Mouse (Mus musculus) large intestine, adult 2 months (tissue): Measurements from ENCODE around the gene Tmem42. TPM values are rescaled to one million over a fixed set of nuclear protein-coding genes. Genes with fewer than 3 reads are reported as not detected.

Experiments
- DNase-seq: peaks from one replicate; pipeline ENCODE4 v3.0.0-alpha.2; 2012; ENCODE audit warnings: low read depth, low spot score
- WGBS: fragments of 180-500 bp; shearing (Covaris S2); methylation state at CpG from one replicate; pipeline ENCODE4 v1.1.7; 2018; 5-methylcytosine and 5-hydroxymethylcytosine counted together
- polyA plus RNA-seq: library from polyadenylated mRNA; depleted of rRNA; stranded (reverse); fragments of >200 nt; gene quantifications from 2 replicates; pipeline ENCODE4 v1.2.3, GENCODE M21; 2012; rRNA removed

Tmem42 gene
- polyA plus RNA-seq = 7.7 and 8.5 TPM in 2 replicates

DNA sequence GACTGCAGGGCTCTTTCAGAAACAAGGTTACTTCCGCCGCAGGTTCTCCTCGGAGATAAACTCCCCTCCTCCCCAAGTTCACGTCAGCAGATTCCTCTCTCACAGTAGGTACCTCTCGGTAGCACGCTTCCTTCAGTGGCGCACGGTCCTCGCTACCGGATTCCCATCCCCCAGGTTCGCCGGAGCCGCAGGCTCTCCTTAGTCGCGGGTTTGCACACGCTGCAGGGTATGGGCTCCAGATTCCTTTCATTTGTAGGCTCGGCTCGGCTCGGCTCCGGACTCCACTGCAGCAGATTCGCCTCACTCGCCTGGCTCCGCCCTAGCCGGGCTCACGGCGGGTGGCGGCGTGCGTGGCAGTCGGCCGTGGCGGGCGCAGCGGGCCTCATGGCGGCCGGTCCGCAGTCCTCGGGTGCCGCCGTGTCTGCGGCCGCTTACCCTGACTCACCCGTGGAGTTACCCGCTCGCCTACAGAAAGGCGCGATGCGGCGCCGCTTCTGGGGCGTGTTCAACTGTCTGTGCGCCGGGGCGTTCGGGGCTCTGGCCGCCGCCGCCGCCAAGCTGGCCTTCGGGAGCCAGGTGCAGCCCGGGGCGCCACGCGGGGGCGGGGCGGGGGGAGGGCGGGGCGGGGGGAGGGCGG is at the start of gene Tmem42:
TSS of gene Tmem42 (plus strand) at position 332 of the 637 bp plus-strand sequence.
- peak; percentile 64 for DNase-seq
- WGBS = under 1% methylated on average over 60 of the region's 69 CpGs

DNA sequence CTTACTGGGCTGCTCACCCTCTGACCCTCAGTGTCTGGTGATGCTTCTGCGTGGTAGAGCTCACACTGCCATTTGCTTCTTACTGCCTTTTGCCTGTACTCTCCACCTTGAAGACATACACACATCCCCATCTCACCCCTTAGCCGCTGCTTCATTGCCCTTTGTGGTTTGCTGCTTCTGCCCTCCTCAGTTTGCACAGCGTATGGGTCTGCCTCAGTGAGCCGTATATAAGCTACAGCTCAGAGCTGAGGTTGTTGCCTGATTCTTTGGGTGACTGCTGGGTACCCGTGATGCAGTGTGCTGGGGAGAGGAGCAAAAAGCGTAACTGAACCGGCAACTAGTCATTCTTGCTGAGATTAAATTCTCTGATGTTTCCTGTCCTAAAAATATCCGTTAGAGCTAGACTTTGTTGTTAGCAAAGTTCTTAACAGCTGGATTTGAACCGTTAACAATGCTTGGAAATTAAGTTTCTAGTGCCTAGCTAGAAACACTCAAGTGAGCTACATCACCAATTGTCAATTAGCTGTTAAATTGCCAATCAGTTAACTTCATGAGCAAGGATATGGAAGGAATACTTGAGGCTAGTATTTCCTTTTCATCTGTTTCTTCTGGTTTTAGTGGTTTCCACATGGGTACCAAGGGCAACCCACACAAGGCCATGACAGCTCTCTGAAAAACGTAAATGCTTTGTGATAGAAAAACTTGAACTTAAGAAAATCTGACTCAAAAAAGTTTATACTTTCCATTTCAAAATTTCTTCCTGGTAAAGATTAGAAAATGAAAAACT is 22.5 kb upstream of the Tmem42 start:
- DNase-seq = no peak
- 92% methylated on average over 10 of the region's 10 CpGs for WGBS

DNA sequence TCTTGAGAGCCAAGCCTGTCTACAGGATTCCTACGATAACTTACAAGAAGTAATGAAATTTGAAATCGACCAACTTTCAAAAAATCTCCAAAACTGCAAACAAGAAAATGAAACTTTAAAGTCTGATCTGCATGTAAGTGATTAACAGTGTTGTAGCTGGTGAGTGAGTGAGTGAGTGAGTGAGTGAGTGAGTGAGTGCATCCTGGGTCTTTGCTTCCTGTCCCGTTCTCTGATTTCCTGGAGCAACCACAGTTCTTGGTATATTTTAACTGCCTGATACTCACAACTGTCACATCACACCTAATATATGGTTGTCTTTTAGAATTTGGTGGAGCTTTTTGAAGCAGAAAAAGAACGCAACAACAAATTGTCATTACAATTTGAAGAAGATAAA is 21.9 kb upstream of the Tmem42 start:
- no peak for DNase-seq
- WGBS = 94% methylated on average over 4 of the region's 4 CpGs

DNA sequence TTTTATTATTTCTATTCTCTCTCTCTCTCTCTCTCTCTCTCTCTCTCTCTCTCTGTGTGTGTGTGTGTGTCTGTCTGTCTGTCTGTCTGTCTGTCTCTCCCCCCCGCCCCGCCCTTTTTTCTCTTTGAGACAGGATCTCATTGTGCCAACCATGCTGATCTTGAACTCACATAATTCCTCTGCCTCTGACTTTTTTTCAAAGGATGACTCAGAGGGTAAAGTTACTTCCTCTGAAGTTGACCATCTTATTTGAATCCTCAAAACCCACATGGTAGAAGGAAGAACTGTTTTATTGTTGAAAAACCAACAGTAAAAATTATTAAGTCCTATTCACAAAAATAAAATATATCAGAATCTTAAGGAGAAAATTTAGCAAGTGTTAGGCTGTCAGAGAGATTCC is 16.4 kb upstream of the Tmem42 start:
- WGBS = 94% methylated on average over 2 of the region's 2 CpGs

DNA sequence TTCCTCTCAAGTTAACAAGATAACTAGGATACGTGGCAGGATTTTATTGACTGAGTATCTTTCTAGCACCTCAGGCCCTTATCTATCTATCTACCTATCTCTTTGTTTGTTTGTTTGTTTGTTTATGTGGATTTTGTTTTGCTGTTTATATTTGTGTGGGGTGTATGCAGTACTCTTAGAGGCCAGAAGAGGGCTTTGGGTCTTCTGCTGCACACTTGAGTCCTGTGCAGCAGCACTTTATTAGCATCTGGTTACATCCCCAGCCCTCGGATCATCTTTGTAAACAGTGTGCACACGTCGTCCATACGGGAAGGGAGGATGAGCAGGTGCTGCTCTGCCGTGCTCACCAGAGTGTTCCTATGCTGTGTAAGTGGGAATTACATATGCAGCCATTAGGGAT is 15.1 kb upstream of the Tmem42 start:
- DNase-seq = no peak
- 66% methylated on average over 6 of the region's 6 CpGs for WGBS

More for the DNA sequence above, 16.4 kb upstream of the Tmem42 start:
- DNase-seq = no peak

DNA sequence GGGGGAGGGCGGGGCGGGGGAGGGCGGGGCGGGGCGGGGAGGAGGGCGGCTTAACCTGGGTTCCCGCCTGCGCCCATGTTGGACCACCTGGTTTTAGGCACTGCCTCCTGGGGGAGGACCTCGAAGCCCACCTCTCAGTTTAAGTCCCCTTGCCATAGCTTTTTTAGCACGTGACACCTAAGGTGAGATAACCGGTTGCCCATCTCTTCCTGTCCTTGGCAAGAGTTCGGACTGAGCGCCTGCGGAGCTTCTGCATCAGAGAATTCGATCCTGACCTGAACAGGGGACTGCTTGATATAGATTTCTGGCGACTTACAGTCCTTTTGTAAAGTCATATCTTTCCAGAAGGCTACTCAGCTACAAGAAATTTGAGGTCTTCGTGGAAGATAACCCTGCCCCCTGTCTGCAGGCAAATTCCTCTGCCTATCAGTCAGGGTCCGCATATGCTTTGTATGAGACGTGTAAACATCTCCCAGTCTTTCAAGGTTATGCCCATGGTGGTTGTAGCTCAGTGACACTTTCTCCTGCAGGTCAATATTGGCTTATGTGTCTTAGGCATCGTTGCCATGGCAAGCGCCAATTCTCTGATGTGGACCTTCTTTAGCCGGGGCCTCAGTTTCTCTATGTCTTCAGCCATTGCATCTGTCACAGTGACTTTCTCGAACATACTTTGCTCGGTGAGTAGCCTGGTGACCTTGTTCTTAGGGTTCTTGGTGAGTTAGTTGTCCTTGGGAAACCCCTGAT is 682 bp downstream of the Tmem42 start:
- 32% methylated on average over 18 of the region's 24 CpGs for WGBS
- DNase-seq = no peak

DNA sequence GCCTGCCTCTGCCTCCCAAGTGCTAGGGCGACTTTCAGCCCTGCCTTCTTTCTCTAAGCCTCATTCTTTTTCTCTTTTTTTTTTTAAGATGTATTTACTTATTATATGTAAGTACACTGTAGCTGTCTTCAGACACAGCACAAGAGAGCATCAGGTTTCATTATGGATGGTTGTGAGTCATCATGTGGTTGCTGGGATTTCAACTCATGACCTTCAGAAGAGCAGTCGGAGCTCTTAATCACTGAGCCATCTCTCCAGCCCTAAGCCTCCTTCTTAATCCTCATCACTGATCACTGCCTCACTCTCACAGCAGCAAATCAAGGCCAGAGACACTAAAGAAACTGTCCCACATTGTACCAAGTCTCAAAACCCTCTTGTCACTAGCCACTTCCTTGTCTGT is 3.1 kb downstream of the Tmem42 start:
- DNase-seq = no peak
- 86% methylated on average over 2 of the region's 2 CpGs for WGBS

DNA sequence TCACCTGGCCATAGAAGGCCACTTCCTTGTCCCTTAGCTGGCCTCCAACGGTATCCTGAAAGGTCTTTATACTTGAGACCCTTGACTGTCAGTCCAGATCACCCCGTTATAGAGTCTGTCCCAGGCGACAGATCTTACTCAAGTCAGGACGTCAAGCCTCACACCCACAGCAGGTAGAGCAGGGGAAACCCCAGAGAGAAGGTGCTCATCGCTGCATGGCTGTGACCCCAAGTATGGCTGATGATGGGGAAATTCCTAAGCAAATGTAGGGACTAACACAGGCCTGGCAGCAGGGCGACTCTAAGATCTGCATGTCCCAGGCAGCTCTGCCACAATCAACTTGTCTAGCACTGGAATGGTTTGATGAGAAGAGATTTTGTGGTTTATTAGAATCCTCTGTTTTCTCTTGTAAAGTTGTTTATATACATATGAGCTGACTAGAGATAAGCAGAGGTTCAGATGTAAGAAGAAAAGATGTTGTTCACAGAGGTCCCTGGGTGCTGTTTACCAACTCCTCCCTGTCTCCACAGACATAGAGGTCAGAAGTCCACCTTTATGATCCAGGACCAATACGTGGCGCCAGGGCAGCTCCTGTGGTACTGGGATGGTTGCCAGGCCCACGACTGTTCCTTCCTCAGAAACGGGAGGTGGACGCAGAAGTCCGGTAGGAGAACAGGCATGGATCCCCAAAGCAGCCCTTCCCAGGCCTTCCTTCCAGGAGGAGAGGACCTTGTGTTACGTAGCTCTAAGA is 10.5 kb downstream of the Tmem42 start:
- WGBS = 27% methylated on average over 13 of the region's 13 CpGs
- DNase-seq = peak; percentile 71

DNA sequence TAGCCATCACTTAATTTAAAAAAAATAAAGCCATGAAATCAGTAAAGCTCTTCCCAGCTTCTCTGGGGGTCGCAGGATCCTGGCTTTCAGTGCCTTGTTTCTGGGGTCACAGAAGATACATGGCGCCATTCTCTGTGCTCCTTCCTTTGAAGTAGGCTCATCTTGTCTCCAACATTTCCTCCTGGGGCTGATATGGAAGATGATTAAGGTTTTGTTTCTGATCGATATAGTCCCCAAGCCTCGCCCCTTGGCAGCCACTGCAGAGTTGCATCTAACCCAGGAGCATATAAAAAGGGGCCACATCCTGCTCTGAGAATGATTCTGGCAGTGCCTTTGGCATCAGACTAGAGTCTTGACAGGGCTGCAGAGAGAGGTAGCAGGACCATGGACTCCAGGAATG is 13.3 kb downstream of the Tmem42 start, which contains the start of gene Tgm4:
TSS of gene Tgm4 (plus strand) at position 301 of the 400 bp plus-strand sequence.
- no peak for DNase-seq
- WGBS = 65% methylated on average over 4 of the region's 4 CpGs

DNA sequence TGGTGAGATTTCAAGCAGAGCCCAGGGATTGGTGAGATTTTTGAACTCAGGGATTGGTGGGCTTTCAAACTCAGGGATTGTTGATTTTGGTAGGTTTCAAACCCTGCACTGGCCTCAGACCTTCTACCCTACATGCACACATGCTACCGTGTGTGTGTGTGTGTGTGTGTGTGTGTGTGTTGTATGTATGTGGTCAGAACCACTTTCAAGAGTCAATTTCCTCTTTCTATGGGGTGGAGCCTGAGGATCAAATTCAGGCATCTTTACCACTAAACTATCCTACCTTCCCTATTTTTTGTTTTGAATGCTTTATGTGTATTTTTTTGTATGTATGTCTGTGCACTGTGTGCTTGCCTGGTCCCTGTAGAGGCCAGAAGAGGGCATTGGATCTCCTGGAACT is 26.5 kb downstream of the Tmem42 start:
- WGBS = 73% methylated on average over 1 of the region's 1 CpGs
- DNase-seq = no peak

DNA sequence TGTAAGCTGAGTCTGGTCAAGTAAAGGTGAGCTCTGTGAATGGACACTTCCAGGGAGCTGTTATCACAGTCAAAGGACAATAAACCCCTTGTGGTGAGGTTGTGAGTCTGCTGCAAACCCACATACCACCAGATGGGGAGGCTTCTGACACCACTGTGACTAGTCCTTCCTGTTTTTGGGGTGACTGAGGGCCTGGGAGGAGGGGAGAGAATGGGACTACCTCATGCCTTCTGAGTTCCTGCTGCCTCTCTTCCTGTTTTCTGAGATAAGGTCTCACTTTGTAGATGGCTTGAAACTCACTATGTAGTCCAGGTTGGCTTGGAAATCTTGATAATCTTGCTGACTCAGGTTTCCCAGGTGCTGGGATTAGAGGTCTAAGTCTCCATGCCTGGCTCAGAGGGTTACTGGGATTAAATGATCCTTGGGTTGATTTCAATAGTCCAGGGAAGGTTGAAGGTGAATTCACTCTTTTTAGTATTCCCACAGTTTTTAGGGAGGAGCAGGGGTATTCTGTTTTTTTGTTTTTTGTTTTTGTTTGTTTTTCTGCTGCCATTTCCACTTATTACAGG is 37.7 kb downstream of the Tmem42 start:
- DNase-seq = no peak

DNA sequence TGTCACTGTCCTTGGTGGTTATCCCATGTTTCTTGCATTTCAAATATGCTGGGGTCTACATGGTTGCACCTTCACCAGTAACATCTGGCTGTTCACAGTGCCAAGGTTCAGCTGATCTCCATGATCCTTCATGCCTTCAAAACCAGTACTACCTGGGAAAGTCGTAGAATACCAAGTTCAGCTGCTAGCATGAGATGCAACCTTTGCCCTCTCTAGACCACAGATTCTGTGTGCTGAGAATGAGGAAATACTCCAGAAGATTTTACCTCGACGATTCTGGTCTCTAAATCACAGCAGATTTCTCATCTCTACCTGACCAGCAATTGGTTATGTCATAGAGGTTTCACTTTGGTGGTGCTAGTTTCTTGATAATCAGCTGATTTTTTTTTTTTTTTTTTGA is 39.0 kb downstream of the Tmem42 start:
- DNase-seq = no peak
- 29% methylated on average over 3 of the region's 3 CpGs for WGBS

Other genes with a start within 250 kb of the Tmem42 start
- 2.0 and 2.2 TPM in 2 replicates for gene Tcaim, start 215.8 kb upstream of the Tmem42 start, polyA plus RNA-seq
- gene Gm35549, start 177.3 kb upstream of the Tmem42 start, polyA plus RNA-seq = not detected in 2 replicates
- 9.4 and 26.9 TPM in 2 replicates for gene Zfp445, start 155.3 kb upstream of the Tmem42 start, polyA plus RNA-seq
- 1.7 and 3.0 TPM in 2 replicates for gene Zkscan7, start 135.6 kb upstream of the Tmem42 start, polyA plus RNA-seq
- 0.40 and 0.52 TPM in 2 replicates for gene Zfp105, start 98.3 kb upstream of the Tmem42 start, polyA plus RNA-seq
- gene 1110059G10Rik, start 70.3 kb upstream of the Tmem42 start, polyA plus RNA-seq = 2.5 and 3.4 TPM in 2 replicates
- 4.5 and 13.9 TPM in 2 replicates for gene Kif15, start 70.3 kb upstream of the Tmem42 start, polyA plus RNA-seq
- 0.04 and 0.05 TPM in 2 replicates for gene Tgm4, start 13.4 kb downstream of the Tmem42 start, polyA plus RNA-seq
- gene Zdhhc3, start 91.9 kb downstream of the Tmem42 start, polyA plus RNA-seq = 89.6 and 152 TPM in 2 replicates
- 28.9 and 33.2 TPM in 2 replicates for gene Exosc7, start 91.9 kb downstream of the Tmem42 start, polyA plus RNA-seq
- gene Clec3b, start 129.6 kb downstream of the Tmem42 start, polyA plus RNA-seq = 38.1 and 51.1 TPM in 2 replicates
- gene Cdcp1, start 194.7 kb downstream of the Tmem42 start, polyA plus RNA-seq = 31.4 and 43.1 TPM in 2 replicates
- 6.2 and 7.6 TPM in 2 replicates for gene Tmem158, start 239.4 kb downstream of the Tmem42 start, polyA plus RNA-seq